Mouse (Mus musculus) embryonic facial prominence, embryonic 11.5 days (tissue): ENCODE data around the gene Ptpn6. TPM values are rescaled to one million over a fixed set of nuclear protein-coding genes. Genes with fewer than 3 reads are reported as not detected.

Experiments used
- ATAC-seq: fragments of 200-750 bp; cut with Nextera tagmentation; replicated peaks from 2 replicates; pipeline ENCODE4 v1.8.0; 2017; ENCODE audit warnings: low read depth; ENCODE audit not compliant: insufficient number of reproducible peaks, low FRiP score, low TSS enrichment
- DNase-seq: peaks from one replicate; pipeline ENCODE4 v3.0.0-alpha.2; 2015; ENCODE audit warnings: low spot score
- H3K27ac ChIP-seq: fragments of 300-500 bp; sonication (generic); replicated peaks from 2 replicates; pipeline ENCODE4 v1.5.1; 2014; ENCODE audit warnings: mild to moderate bottlenecking, low read depth, low read length, control low read depth
- H3K27me3 ChIP-seq: fragments of 300-500 bp; sonication (generic); 2 replicates; pipeline ENCODE4 v1.6.1; 2014; ENCODE audit warnings: mild to moderate bottlenecking, low read length, moderate library complexity, mixed read lengths; ENCODE audit not compliant: control insufficient read depth, insufficient read depth
- H3K36me3 ChIP-seq: fragments of 300-500 bp; sonication (generic); replicated peaks from 2 replicates; pipeline ENCODE4 v1.6.1; 2014; ENCODE audit warnings: low read depth, mild to moderate bottlenecking, low read length, moderate library complexity, mixed read lengths; ENCODE audit not compliant: control insufficient read depth, insufficient read depth
- H3K4me1 ChIP-seq: fragments of 300-500 bp; sonication (generic); 2 replicates; pipeline ENCODE4 v1.6.1; 2014; ENCODE audit warnings: low read length, mixed read lengths; ENCODE audit not compliant: control insufficient read depth, insufficient read depth
- H3K4me2 ChIP-seq: fragments of 300-500 bp; sonication (generic); 2 replicates; pipeline ENCODE4 v1.6.1; 2014; ENCODE audit warnings: low read depth, mild to moderate bottlenecking, control low read depth, low read length, moderate library complexity
- H3K4me3 ChIP-seq: fragments of 300-500 bp; sonication (generic); 2 replicates; pipeline ENCODE4 v1.5.1; 2014; ENCODE audit warnings: low read depth, low read length, control low read depth
- H3K9ac ChIP-seq: fragments of 300-500 bp; sonication (generic); replicated peaks from 2 replicates; pipeline ENCODE4 v1.6.1; 2014; ENCODE audit warnings: mild to moderate bottlenecking, control low read depth, low read length
- H3K9me3 ChIP-seq: fragments of 300-500 bp; sonication (generic); replicated peaks from 2 replicates; pipeline ENCODE4 v1.6.1; 2016; ENCODE audit warnings: mild to moderate bottlenecking, low read length, inconsistent platforms, mixed read lengths; ENCODE audit not compliant: control insufficient read depth
- WGBS: fragments of 180-500 bp; shearing (Covaris S2); extraction: QIAGEN DNeasy Blood & Tissue Kit; methylation state at CpG from one replicate; pipeline ENCODE4 v1.1.7; 2014; 5-methylcytosine and 5-hydroxymethylcytosine counted together
- polyA plus RNA-seq: library from polyadenylated mRNA; unstranded; fragments of >200 nt; fragmentation: Nextera tagmentation; extraction: Ambion mirVana; gene quantifications from 2 replicates; pipeline ENCODE4 v1.2.1, GENCODE M21; 2014

Ptpn6 gene
- polyA plus RNA-seq, 1 experiment from 2014 or later, result 6.0 TPM

GRCm38 (mm10) chr6:124770511-124770910 is 32.0 kb upstream of the Ptpn6 start:
- 84% methylated on average over 15 of the region's 15 CpGs for WGBS
- no peak for ATAC-seq
- DNase-seq, result no peak
- H3K9me3 ChIP-seq, result no peaks in the 10 kb centered on the region
- H3K4me1 ChIP-seq, result peaks cover 4% of the 10 kb centered on the region
- H3K36me3 ChIP-seq, result no peaks in the 10 kb centered on the region
- H3K9ac ChIP-seq, result no peak overlapping the region
- H3K27me3 ChIP-seq, result peaks cover 3% of the 10 kb centered on the region; the same call in 1 of the 2 replicates
- no peak overlapping the region for H3K4me3 ChIP-seq
- no peak overlapping the region for H3K4me2 ChIP-seq
- no peak overlapping the region for H3K27ac ChIP-seq

DNA sequence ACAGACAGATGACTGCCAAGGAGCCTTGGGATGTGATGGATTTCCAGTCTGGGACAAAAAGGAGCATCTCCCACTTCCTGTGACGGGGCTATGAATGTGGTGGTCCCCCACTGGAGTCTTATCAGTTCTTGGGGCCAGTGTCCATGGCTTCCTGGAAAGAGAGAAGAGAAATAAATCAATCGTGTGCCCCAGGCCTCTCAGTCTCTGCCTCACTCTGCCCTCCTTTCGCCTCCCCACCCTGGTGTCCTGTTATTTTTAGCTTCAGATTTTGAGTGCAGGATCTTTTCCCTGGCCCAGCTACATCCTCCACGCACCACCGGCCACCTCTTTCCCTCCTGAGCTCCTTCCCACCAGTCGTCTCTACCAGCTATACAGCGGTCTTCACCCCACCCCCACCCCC is 31.5 kb upstream of the Ptpn6 start:
- DNase-seq (no peak), ATAC-seq (no peak)
- no peaks in the 10 kb centered on the region for H3K9me3 ChIP-seq
- no peak overlapping the region; the same call in 1 of the 2 replicates for H3K9ac ChIP-seq
- H3K36me3 ChIP-seq, result no peaks in the 10 kb centered on the region
- peaks cover 3% of the 10 kb centered on the region; the same call in 1 of the 2 replicates for H3K27me3 ChIP-seq
- peak overlapping the region; percentile 44; the same call in 1 of the 2 replicates for H3K4me3 ChIP-seq
- WGBS, result 63% methylated on average over 7 of the region's 7 CpGs
- H3K27ac ChIP-seq, result no peak overlapping the region
- H3K4me1 ChIP-seq, result peaks cover 4% of the 10 kb centered on the region
- H3K4me2 ChIP-seq, result peak overlapping the region; percentile 88

DNA sequence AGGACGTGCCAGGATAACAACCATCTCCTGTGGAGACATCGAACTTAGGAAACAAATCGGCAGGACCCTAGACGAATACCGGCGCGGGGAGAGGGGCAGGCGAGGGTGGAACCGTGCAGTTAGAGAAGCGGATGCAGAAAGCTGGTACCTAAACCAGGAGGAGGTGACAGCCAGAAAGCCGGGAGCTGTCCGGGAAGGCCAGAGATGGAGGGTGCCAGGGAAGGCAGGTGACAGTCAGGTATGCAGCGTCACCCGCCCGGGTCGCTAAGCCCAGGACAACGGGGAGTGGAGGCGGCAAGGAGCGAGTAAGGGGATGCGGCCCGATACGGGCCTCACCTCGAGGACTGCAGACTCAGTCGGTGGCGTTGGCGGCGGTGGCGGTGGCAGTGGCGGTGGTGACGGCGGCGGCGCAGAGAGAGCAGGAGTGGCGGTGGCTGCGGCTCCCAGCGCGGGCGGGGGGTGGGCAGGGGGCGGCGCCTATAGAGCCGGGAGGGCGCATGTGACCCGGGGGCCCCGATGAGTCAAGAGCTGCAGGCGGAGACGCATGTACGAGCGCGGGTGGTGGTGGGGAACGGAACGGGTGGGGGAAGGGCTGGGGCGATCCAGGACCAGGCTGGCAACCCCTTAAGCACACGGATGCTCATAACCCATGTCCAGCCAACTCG is 30.7 kb upstream of the Ptpn6 start, which contains the start of gene Eno2:
Gene Eno2, minus strand, starts transcription at position 573 of the 665 bp plus-strand sequence.
- under 1% methylated on average over 51 of the region's 54 CpGs for WGBS
- Histone ChIP-seq H3K9me3 (no peaks in the 10 kb centered on the region), H3K27me3 (peaks cover 3% of the 10 kb centered on the region; the same call in 1 of the 2 replicates), H3K9ac (peak within 1 kb of the TSS; percentile 58), H3K4me2 (peak within 1 kb of the TSS; percentile 88), H3K4me3 (peak within 1 kb of the TSS; percentile 44), H3K4me1 (peaks cover 4% of the 10 kb centered on the region), H3K27ac (no peak within 1 kb of the TSS), H3K36me3 (no peaks in the 10 kb centered on the region)
- DNase-seq (peak; percentile 69), ATAC-seq (peak; percentile 38)

DNA sequence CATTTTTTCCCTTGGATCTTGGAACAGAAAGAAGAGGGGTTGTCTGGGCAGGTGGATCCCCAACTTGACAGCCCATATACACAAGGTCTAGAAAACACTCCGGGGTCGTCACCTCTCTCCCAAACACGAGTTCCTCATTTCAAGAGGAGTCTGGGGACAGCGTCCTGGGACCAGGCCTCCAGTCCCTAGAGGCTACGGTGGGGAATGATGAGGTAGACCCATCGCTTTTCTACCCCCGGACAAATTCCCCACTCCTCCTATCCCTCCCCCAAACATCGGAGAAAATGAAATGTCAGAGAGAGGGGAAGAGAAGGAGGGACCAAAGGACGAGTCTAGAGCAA is 30.2 kb upstream of the Ptpn6 start:
- H3K27me3 ChIP-seq, result peaks cover 3% of the 10 kb centered on the region; the same call in 1 of the 2 replicates
- H3K27ac ChIP-seq, result no peak overlapping the region

GRCm38 (mm10) chr6:124767920-124768703 is 29.6 kb upstream of the Ptpn6 start:
- H3K27ac ChIP-seq, result no peak overlapping the region
- peaks cover 3% of the 10 kb centered on the region; the same call in 1 of the 2 replicates for H3K27me3 ChIP-seq

More for the DNA sequence above, 30.2 kb upstream of the Ptpn6 start:
- H3K4me3 ChIP-seq, result peak overlapping the region; percentile 44
- 2% methylated on average over 9 of the region's 9 CpGs for WGBS
- no peaks in the 10 kb centered on the region for H3K9me3 ChIP-seq
- H3K36me3 ChIP-seq, result no peaks in the 10 kb centered on the region
- peak overlapping the region; percentile 88 for H3K4me2 ChIP-seq
- DNase-seq, result no peak
- H3K9ac ChIP-seq, result no peak overlapping the region
- ATAC-seq, result 0 out of 2 replicates have a peak, but pooled peaks have one; percentile 17
- peaks cover 4% of the 10 kb centered on the region for H3K4me1 ChIP-seq

DNA sequence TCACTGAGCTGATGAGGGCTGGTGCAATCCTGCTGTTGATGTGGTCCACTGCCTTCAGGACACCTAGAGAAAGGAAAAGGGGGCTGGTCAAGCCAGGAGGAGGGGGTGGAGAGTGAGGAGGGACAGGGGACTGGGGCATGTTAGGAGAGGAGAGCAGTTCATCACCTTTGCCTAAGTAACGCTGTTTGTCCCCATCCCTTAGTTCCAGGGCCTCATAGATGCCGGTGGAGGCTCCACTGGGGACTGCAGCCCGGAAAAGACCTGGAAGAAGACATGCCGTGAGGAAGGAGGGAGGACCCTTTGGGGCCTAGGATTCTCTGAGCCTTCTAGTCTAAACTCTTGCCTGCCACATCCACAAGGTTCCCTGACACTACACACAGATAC is 29.0 kb upstream of the Ptpn6 start:
- no peaks in the 10 kb centered on the region for H3K36me3 ChIP-seq
- H3K27ac ChIP-seq, result no peak overlapping the region
- ATAC-seq, result no peak
- H3K9ac ChIP-seq, result no peak overlapping the region
- no peaks in the 10 kb centered on the region for H3K9me3 ChIP-seq
- no peak for DNase-seq
- WGBS, result 28% methylated on average over 4 of the region's 4 CpGs
- H3K4me1 ChIP-seq, result peaks cover 4% of the 10 kb centered on the region
- no peak overlapping the region for H3K4me2 ChIP-seq
- H3K4me3 ChIP-seq, result no peak overlapping the region
- H3K27me3 ChIP-seq, result peaks cover 3% of the 10 kb centered on the region; the same call in 1 of the 2 replicates

More at GRCm38 (mm10) chr6:124767920-124768703, 29.6 kb upstream of the Ptpn6 start:
- Histone ChIP-seq H3K36me3 (no peaks in the 10 kb centered on the region), H3K4me1 (peaks cover 4% of the 10 kb centered on the region), H3K9me3 (no peaks in the 10 kb centered on the region), H3K9ac (no peak overlapping the region), H3K4me2 (peak overlapping the region; percentile 88), H3K4me3 (peak overlapping the region; percentile 9; the same call in 1 of the 2 replicates)
- DNase-seq (no peak), ATAC-seq (peak; percentile 41; the same call in 1 of the 2 replicates)
- WGBS, result 25% methylated on average over 19 of the region's 19 CpGs

DNA sequence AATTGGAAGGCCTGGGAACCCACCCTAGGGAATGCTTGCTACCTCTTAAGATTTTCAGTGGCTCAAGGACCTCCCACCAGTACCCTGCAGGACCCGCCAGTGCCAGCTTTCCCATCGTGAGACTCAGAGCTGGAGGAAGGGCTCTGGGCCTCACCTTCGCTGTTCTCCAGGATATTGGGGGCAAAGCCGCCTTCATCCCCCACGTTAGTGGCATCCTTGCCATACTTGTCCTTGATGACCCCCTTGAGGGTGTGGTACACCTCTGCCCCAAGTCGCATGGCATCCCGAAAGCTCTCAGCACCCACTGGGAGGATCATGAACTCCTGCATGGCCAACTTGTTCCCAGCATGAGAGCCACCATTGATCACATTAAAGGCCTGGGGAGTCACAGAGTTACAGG is 27.4 kb upstream of the Ptpn6 start:
- H3K4me3 ChIP-seq, result no peak overlapping the region
- peaks cover 4% of the 10 kb centered on the region for H3K4me1 ChIP-seq
- no peak for ATAC-seq
- H3K9me3 ChIP-seq, result no peaks in the 10 kb centered on the region
- no peak overlapping the region for H3K27ac ChIP-seq
- H3K9ac ChIP-seq, result no peak overlapping the region
- no peak overlapping the region for H3K4me2 ChIP-seq
- no peaks in the 10 kb centered on the region for H3K36me3 ChIP-seq
- WGBS, result 88% methylated on average over 7 of the region's 7 CpGs
- peaks cover 3% of the 10 kb centered on the region; the same call in 1 of the 2 replicates for H3K27me3 ChIP-seq
- DNase-seq, result no peak
